Mouse (Mus musculus): ENCODE measurements around the gene Ubap1. TPM values are rescaled to one million over a fixed set of nuclear protein-coding genes. Genes with fewer than 3 reads are reported as not detected.

Ubap1 gene
- total RNA-seq, 2 experiments from 2014 or later = 39.9 to 43.7 TPM

GRCm38 (mm10) chr4:41438931-41439330, 90.1 kb downstream of the Ubap1 start:
- no peak for DNase-seq

Other genes with a start within 250 kb of the Ubap1 start
- gene Nol6, start 224.5 kb upstream of the Ubap1 start, total RNA-seq (2021) = 10 to 100 TPM; 16.9 to 18.8 TPM
- 10 to 100 TPM; 85.3 to 85.8 TPM for gene Ube2r2, start 213.3 kb upstream of the Ubap1 start, total RNA-seq (2021)
- gene Ubap2, start 73.9 kb upstream of the Ubap1 start, total RNA-seq (2021) = 100 to 1,000 TPM; 110 to 113 TPM
- gene Dcaf12, start 34.1 kb upstream of the Ubap1 start, total RNA-seq (2021) = 10 to 100 TPM; 31.8 to 34.1 TPM
- gene Kif24, start 115.9 kb downstream of the Ubap1 start, total RNA-seq (2021) = 1 to 10 TPM; 1.6 to 3.3 TPM
- 10 to 100 TPM; 25.8 to 26.3 TPM for gene Nudt2, start 116.2 kb downstream of the Ubap1 start, total RNA-seq (2021)
- gene AI464131, start 154.1 kb downstream of the Ubap1 start, total RNA-seq (2021) = 10 to 100 TPM; 75.2 to 77.4 TPM
- gene 1110017D15Rik, start 168.3 kb downstream of the Ubap1 start, total RNA-seq (2021) = under 1 TPM in 1 of 2 experiments, not detected in 1; 0.36 TPM
- gene Fam219a, start 220.5 kb downstream of the Ubap1 start, total RNA-seq (2021) = 10 to 100 TPM; 19.2 to 20.4 TPM
- under 1 TPM; 0.56 to 0.63 TPM for gene Dnaic1, start 220.8 kb downstream of the Ubap1 start, total RNA-seq (2021)